Mouse (Mus musculus) right cerebral cortex, postnatal 4 days (tissue): ENCODE measurements around the gene Smarcad1.

Experiments
- DNase-seq: peaks from one replicate; pipeline ENCODE4 v3.0.0-alpha.2; 2022

The Smarcad1 gene

DNA sequence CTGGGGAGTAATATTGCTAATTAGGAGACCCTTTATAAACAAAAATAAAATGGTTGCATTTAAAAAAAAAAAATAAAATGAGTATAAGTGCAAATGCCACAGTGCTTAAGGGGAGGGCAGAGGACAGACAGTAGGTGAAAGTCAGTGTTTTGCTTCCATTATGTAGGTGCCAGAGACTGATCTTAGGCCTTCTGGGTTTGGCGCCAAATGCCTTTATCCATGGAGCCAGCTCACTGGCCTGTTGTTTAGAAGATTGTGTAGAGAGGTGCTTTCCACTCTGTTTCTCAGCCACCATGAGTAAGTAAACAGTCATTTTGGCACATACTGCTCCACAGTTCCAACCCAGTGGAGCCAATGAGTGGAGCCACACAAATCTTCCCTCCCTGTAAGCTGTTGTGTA is 75.2 kb downstream of the Smarcad1 start:
- no peak for DNase-seq

DNA sequence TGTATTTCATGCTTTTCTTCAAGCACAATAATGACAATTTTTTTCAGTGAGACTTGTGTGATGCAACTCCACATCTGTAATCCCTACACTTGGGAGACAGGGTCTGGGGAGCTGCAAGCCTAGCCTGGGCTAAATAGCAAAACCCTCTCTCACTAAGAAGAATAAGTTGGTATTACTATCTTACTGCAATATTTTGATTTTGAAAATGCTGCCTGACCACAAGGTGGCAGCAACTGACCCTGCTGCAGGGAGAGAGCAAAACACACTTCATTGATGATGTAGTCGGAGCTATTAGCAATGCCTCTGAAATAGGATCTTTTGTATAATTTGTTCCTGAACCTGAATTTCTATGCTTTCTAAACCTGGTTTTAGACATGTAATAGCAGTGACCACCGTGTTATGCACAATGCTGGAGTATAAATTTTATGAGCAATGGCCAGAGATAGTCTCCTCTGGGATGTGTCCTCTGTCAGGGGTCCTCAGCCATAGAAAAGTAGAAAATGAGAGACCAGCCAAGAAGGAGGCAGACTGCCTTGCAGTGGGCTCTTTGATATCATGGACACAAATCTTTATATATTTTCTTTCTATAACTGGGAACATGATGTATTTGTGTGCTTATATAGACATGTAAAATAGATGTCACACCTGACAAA is 83.8 kb downstream of the Smarcad1 start:
- peak; percentile 63 for DNase-seq

DNA sequence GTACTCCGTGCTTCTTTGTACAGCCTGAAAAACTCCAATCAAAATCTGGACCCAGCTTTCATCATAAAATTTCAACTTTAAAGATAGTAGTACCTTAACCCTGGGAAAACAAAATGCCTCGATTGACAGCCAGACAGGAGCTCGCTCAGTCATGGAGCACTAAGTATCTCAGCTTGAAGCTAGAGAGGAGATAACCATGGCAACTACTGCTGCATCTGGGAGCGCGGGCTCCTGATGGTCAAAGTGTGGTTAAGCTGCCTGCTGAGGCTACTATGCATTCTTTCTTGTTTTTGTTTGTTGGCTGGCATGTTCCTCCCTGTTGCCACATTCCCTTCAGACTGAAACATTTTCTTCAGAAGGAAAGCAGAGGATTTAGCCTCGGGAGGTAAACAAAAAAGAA is 90.0 kb downstream of the Smarcad1 start:
- no peak for DNase-seq

GRCm38 (mm10) chr6:65137802-65138201 is 95.4 kb downstream of the Smarcad1 start:
- no peak for DNase-seq

- no peak for DNase-seq
These were observed 95.9 kb downstream of the Smarcad1 start for GRCm38 (mm10) chr6:65138243-65138642.

- DNase-seq = no peak
These were observed 97.8 kb downstream of the Smarcad1 start for GRCm38 (mm10) chr6:65140082-65140749.

DNA sequence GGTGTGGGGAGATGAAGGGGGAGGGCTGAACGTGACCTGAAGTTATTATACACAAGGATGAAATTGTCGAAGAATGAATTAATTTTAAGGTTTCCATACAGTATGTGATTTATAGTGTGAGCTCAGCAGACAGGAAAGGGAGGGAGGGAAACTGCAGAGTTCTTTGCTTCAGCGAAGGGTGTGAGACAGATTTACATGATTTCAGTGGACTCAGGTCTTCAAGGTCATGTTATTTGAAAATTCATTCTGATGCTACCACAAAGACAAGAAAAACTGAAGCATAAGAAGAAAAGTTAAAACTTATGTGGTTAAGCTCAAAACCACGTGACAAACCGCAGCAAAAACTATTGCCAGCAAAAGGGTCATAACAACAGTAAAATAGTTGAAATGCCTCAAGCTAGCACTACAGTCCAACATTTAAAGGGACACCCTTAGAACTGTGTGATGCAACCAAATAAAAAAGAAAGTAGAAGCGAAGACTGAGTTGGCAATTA is 98.4 kb downstream of the Smarcad1 start:
- no peak for DNase-seq

- no peak for DNase-seq
These were observed 99.9 kb downstream of the Smarcad1 start for GRCm38 (mm10) chr6:65142316-65142715.

DNA sequence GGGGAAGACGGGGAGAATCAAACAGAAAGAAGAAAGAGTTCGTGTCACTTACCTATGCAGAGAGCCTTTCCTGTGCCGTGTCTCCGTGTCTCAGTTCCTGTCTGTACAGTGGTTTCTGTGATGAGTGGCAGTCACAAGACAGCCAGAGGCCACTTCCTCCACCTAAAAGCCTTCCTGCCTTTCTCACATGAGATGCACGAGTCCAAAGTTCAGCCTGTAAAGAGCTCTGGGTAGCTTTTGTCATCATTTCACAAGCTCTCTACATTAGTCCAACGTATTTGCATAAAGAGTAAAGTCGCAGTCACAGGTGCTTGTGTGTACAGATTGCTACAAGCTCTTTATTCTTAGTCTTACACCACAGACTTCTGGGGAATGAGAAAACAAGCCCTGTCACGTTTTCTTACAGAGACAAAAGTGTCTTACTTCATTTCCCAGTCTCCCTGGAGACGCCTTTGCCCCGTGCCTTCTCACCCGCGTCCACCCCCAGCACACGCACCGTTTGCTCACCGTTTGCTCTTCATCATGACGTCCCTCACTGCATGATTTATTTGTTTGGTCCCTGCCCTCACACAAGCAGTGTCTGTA is 102.3 kb downstream of the Smarcad1 start, which contains the start of gene Hpgds:
Gene Hpgds (minus strand): TSS at position 288 of the 585 bp plus-strand sequence.
- no peak for DNase-seq

DNA sequence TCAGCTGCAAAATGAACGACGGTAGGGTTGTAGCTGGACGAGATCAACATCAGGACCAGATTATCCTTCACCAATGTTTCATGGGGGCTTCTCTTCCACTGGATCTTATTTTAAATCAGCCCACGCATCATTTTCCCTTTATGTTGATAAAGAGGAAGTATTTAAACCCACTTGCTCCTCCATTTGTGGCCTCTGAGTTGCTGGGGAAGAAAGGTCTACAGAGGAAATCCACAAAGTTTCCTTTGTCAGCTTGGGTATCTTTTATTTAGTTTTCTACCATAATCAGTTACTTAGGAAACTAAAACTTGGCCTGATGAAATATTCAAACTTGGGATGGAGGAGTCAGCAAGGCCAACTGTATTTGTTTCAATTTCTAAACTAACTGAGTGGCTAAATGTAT is 104.0 kb downstream of the Smarcad1 start:
- DNase-seq = no peak

DNA sequence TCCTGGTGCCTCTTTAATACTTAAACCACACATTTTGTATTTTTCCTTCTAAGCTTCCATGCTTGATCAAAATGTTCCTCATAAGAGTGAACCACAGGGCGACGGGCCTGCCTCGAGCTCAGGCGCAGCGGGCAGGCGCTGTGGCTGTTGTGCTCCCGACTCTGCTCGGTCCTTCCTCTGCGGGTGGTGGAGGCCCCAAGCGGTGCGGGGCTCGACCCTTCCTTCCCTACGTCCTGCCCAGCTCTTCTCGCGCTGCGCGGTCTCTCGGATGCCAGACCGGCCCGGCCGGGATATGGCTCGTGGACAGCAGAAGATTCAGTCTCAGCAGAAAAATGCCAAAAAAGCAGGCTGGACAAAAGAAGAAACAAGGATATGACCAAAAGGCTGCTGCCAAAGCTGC is 108.3 kb downstream of the Smarcad1 start:
- DNase-seq = no peak

DNA sequence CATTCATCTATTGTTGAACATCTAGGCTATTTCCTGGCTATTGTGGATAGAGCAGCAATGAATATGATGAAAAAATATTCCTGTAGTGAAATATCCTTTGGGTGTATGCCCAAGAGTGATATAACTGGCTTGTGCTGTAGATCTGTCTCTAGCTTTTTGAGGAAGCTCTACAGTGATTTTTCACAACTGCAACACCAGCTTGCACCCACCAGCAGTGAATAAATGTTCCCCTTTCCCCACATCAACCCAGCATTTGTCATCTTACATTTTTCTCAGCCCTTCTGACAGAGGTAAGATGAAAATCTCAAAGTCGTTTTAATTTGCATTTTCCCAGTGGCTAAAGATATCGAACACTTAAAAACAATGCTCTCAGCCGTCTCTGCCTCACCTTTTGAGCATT is 111.2 kb downstream of the Smarcad1 start:
- DNase-seq = no peak

DNA sequence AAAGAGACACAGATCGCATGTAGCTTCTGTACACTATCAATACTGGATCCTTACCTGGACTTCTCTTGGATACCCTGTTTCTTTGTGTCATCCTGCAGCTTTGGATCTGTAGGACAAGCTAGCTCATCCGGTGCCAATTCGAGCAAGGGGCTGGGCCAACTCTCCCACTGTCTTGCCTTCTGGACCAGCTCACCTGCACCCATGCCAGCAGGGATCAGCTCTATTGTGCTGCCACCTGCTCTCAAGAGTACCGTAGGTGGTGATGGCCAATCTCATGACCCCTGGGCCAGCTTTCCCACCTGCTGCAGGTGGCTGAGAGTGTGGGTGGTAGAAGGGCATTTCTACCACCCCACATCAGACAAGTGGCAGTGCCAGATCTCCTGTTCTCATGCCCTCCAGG is 114.7 kb downstream of the Smarcad1 start:
- DNase-seq = no peak

DNA sequence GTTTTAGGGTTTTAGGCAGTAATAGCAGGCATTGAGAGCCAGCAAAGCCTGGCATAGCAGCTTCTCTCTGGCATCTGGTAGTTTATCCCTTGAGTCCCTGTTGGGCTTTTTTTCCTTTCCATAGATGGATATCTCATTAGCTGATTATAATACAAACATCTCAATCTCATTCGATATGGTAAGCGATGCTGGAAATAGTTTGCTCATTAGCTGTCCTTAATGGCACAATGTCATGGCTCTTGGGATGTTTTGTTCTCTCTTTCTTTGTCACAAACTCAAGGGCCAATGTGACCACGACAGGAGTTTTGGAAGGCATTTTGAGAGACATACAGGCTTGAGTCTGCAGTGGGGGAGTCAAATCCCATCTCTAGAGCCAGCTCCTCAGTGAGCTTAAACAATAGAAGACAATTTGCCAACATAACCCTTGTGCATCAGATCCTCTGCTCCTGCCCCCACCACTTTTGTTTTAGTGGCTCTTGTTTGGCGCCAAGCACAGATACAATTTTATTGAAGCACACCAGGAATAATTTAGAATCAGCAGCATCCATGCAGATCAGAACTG is 117.1 kb downstream of the Smarcad1 start:
- no peak for DNase-seq

- DNase-seq = no peak
These were observed 121.8 kb downstream of the Smarcad1 start for GRCm38 (mm10) chr6:65164137-65164536.

- DNase-seq = no peak
These were observed 122.6 kb downstream of the Smarcad1 start for GRCm38 (mm10) chr6:65164977-65165376.
